Mouse (Mus musculus) fibroblast of lung, adult 2 months (primary cell): Measurements from ENCODE around the gene Ifnar2.
A peak's percentile ranks its signal among the peaks of the same experiment; 100 is the strongest.

Source experiments
- DNase-seq: peaks from one replicate; pipeline ENCODE4 v3.0.0-alpha.2; 2011; ENCODE audit warnings: low read depth

Ifnar2 gene

GRCm38 (mm10) chr16:91394826-91395410, 22.3 kb downstream of the Ifnar2 start:
- DNase-seq = no peak

GRCm38 (mm10) chr16:91395633-91396392, 23.2 kb downstream of the Ifnar2 start:
- DNase-seq = no peak

DNA sequence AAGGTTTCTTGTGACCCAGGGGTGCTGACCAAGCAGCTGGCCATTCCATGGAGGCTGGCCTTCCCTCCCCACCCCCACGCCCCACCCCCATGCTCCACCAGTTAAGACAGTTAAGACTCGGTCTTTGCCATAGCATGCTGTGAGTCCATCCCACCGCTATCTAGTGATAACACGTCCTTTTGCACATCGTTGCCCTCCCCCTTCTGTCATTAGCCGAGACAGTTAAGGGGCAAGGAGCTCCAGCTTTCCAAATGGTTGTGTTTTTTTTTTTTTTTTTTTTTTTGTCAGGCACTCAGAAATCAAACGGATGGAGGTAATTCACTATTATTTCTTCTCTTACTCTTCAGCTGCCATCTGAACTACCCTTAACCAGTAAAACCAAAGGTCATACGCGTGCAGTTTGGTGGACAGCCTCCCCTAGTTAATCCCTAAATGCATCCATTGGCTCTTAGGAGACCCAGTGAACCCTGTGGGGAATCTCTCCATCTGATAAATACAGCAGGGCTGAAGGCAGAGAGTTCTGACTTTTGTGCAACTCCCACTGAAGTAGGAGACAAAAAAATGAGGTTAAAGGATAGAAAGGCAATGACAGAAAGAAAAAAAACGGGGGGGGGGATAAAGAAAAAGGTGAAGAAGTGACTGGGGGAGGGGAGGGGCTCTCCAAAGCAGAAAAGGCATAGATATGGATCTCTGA, 24.4 kb downstream of the Ifnar2 start:
- no peak for DNase-seq

DNA sequence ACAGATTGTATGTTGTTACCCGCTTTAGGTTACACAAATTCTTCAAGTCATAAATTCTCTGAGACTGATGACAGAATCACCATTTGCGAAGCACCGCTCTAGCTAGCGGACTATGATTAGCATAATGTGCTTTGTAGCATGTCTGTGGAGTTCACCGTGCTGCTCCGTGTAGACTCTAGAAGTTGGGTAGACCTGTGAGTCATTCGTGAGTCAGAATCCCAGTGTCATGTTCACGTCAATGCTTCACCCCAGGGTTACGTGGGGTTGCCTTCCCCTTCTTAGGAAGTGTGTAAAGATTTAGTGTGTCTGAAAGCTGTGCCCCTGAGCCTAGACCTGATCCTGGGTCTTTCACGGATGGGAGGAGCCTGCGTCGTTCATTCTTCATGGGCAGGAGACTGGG, 25.4 kb downstream of the Ifnar2 start:
- DNase-seq = no peak

DNA sequence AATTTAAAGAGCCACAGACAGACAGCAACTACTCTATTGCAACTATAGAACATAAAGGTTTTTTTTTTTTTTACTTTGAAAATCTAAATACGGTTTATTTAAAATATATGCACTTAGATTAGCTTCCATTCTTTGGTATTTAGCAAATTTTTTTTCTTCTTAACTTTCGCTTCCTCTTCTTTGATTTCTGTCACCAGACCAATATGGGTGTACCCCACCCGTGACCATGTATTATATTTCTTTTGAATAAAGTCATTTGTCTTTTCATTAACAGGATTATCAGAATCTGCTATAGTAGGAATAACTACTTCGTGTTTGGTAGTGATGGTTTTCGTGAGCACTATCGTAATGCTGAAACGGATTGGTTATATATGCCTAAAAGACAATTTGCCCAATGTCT, 26.4 kb downstream of the Ifnar2 start:
- DNase-seq = no peak

GRCm38 (mm10) chr16:91401569-91402165, 29.1 kb downstream of the Ifnar2 start:
- DNase-seq = no peak

DNA sequence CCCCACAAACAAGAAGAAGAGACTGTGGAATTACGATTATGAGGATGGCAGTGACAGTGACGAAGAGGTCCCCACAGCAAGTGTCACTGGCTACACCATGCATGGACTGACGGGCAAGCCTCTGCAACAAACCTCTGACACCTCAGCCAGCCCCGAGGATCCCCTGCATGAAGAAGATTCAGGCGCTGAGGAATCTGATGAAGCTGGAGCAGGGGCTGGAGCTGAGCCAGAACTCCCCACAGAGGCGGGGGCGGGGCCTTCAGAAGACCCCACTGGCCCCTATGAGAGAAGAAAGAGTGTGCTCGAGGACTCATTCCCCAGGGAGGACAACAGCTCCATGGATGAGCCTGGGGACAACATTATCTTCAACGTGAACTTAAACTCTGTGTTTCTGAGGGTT, 31.2 kb downstream of the Ifnar2 start:
- DNase-seq = no peak

GRCm38 (mm10) chr16:91404187-91404586, 31.6 kb downstream of the Ifnar2 start:
- no peak for DNase-seq

GRCm38 (mm10) chr16:91404828-91405577, 32.4 kb downstream of the Ifnar2 start:
- DNase-seq = no peak

DNA sequence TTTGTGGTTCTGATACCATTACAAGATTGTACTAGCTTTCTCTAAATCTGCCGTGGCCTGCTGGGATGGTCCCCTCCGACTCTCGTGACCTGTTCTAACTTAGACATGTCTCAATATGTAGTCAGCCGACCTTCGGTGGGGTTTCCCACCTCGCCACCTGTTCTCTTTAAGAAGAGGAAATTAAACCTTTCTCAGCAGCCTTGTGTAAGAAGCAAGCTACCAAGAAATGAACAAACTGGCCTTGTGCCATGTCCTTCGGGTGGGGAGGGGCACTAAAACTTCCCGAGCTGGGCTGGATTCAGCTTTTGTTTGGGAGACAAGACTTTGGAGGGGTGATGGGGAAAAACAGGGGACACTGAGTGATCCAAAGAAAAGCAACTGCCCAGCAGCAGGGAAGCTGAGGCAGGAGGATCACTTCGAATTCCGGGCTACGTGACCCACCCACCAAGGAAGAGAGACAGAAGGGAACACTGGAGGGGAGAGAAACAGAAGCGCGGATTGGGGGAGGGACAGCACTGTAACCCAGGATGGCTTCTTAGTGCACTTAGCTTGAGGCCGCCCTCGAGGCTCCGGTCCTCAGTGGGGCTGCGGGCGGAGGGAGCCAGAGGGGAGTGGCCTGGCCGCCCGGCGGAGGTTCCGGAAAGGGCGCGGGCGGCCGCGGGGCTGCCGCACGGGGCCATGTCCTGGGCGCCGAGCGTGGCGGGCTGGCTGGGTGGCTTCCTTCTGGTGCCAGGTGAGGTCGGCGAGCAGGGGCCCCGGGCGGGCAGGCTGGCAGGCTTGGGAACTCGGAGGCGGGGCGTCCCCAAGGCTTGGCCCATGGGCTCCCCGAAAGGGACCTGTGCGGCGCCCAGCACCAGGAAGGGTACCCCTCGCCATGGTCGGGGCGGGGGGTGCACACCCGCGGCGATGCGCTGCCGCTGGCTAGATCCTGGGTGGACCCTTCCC, 33.3 kb downstream of the Ifnar2 start, which contains the start of gene Il10rb:
Gene Il10rb, plus strand, starts transcription at position 525 of the 945 bp plus-strand sequence.
- no peak for DNase-seq

DNA sequence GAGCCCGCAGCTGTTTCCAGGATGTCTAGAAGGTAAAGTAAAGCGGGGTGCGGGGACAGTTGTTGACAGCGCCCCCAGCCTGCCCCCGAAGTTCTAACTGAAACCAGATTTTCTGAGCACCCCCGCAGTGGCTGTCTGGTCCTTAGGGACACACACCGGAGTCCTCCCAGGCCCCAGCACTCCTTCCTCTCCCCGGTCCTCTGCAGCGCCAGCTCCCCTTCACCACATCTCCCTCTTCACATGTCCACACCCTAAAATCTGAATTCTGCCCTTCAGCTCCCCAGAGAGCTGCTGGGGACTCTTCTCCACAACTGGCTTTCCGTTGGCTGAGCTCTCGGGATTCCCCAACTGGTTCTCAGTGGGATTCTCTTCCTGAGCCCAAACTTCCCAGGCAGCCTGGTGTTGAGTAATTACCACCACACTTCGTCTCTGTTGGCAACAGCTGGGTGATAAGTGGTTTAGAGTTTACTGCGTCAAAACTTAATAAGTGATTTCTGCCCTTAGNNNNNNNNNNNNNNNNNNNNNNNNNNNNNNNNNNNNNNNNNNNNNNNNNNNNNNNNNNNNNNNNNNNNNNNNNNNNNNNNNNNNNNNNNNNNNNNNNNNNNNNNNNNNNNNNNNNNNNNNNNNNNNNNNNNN, 34.1 kb downstream of the Ifnar2 start:
- peak; percentile 43 for DNase-seq

DNA sequence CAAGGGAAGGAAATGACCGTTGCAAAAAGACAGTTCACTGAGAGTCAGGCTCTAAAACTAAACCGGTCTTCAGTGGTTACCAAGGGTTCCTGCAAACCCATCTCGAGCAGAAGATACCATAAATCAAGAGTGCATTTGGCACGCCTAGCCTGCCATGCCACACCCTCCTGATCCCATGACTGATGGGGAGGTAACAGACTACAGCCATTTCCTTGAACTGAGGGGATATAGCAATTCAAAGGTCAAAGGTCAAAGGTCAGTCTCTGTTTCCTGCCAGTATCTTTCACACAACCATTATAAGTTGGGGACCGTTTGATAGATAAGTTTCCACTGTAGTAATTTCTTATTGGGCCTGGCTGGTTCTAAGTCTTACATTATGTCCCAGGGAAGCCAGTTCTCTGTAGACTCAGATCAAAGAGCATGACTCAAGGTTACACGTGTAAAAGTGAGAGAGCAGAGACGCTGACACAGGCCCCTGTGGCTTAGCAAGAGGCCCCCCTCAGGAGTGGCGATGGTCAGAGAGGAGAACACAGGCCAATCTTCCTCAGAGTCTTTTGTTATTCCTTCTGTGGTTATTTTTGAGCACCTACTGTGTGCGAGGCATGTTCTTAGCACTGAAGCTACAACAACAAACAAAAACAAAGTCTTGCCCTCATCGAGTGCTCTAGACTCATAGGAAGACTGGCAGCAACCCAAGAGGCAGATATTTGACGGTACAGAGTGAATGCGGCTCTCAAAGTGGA, 40.7 kb downstream of the Ifnar2 start:
- DNase-seq = no peak

- no peak for DNase-seq
Measured at GRCm38 (mm10) chr16:91415391-91416189, 43.0 kb downstream of the Ifnar2 start.

DNA sequence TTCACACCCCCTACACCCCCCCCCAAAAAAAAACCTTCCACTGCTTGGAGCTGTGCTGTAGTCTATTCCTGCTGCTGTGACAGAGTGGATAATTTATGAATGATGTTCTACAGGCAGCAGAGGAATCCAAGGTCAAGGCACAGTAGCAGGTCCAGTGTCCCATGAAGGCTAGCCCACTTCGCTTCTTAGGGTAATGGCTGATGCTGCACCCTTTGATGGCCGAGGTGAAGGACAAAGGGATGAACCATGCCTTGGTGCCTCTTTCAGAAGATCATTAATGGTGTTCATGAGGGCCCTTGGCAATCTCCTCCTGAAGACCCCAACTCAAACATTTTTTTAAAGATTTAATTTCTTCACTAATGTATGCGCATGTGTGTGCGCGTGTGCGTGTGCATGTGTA, 43.8 kb downstream of the Ifnar2 start:
- no peak for DNase-seq

GRCm38 (mm10) chr16:91416938-91417337, 44.4 kb downstream of the Ifnar2 start:
- no peak for DNase-seq

- DNase-seq = no peak
Measured at GRCm38 (mm10) chr16:91418531-91418930, 45.9 kb downstream of the Ifnar2 start.

- DNase-seq = no peak
Measured at GRCm38 (mm10) chr16:91425816-91426215, 53.2 kb downstream of the Ifnar2 start.

DNA sequence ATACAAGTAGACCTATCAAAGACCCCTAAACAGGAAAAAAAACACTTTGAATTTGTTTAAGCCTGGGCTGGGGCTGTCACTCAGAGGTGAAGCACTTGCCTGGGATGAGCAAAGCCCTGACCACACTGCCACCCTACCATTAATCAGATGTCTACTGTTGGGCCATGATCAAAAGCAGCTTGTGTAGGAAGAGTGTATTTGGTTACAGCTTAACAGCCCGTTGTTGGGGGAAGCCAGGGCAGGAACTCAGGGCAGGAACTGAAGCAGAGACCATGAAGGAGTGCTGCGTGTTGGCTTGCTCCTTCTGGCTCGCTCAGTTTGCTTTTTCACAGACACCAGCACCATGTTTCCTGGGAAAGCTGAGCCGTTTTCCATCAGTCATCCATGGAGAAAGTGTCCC, 54.0 kb downstream of the Ifnar2 start:
- DNase-seq = no peak

GRCm38 (mm10) chr16:91427461-91427860, 54.9 kb downstream of the Ifnar2 start:
- no peak for DNase-seq
